ENCODE assay signal across 8 mouse cellular contexts in genomic region chr13:113266495-113266951, GRCm38 (mm10). TPM values are rescaled to one million over a fixed set of nuclear protein-coding genes. Genes with fewer than 3 reads are reported as not detected.
DNase-seq lines count a peak whose midpoint lies in the region; ATAC-seq and TF ChIP-seq lines count a peak whose summit lies in the region.

No protein-coding gene starts in this region.

- WGBS in heart, embryonic 13.5 days, result 28% methylated on average over 9 of the region's 9 CpGs
- 19% methylated on average over 9 of the region's 9 CpGs for WGBS in liver, embryonic 13.5 days (ENCODE audit: insufficient replicate concordance)
- WGBS in neural tube, embryonic 12.5 days, result 31% methylated on average over 9 of the region's 9 CpGs

- TF ChIP-seq EP300 in CH12.LX (IDR thresholded peaks at IDR 0.05; ENCODE audit: low read length), result no peak

- H3K4me3 ChIP-seq in CH12.LX (replicated peaks in 1 of 3; ENCODE audit: low read depth in 2 of 3, low read length in 2 of 3, poor library complexity in 1 of 3), result peak overlapping the region in 1 of 3 experiments; percentile 3
- peak overlapping the region; percentile 18; the same call in 1 of the 2 replicates for H3K4me3 ChIP-seq in heart, embryonic 13.5 days
- H3K4me3 ChIP-seq in liver, embryonic 13.5 days (replicated peaks), result no peak overlapping the region
- no peak overlapping the region for H3K4me3 ChIP-seq in neural tube, embryonic 12.5 days

- no peaks in the 10 kb centered on the region for H3K27me3 ChIP-seq in CH12.LX (replicated peaks)
- H3K27me3 ChIP-seq in heart, embryonic 13.5 days (replicated peaks), result no peaks in the 10 kb centered on the region
- no peaks in the 10 kb centered on the region for H3K27me3 ChIP-seq in liver, embryonic 13.5 days
- no peaks in the 10 kb centered on the region for H3K27me3 ChIP-seq in neural tube, embryonic 12.5 days (replicated peaks)

- dilution Hi-C loops in CH12.LX (cut with MboI; ENCODE audit: extremely low pct_ligation_motif_present, extremely low pct_unique_long_range_greater_than_20kb, low sequenced_read_pairs), result no loop called here

- peak; percentile 48 for TF ChIP-seq RAD21 in CH12.LX (IDR thresholded peaks at IDR 0.05; ENCODE audit: low read depth, low read length)

- H3K36me3 ChIP-seq in CH12.LX (replicated peaks in 1 of 2; ENCODE audit: control insufficient read depth in 1 of 2, insufficient read depth in 1 of 2, low read length in 1 of 2), result no peaks in the 10 kb centered on the region
- H3K36me3 ChIP-seq in heart, embryonic 13.5 days, result no peaks in the 10 kb centered on the region
- no peaks in the 10 kb centered on the region for H3K36me3 ChIP-seq in liver, embryonic 13.5 days
- H3K36me3 ChIP-seq in neural tube, embryonic 12.5 days, result no peaks in the 10 kb centered on the region

- no peak for TF ChIP-seq POLR2A in CH12.LX (IDR thresholded peaks at IDR 0.05; ENCODE audit: low read depth, low read length)

- H3K4me1 ChIP-seq in CH12.LX (ENCODE audit: control insufficient read depth in 1 of 2, insufficient read depth in 2 of 2), result peaks cover 0 to 10% of the 10 kb centered on the region in 2 experiments; a peak in 2 of 4 replicates
- peaks cover 16% of the 10 kb centered on the region for H3K4me1 ChIP-seq in heart, embryonic 13.5 days
- no peaks in the 10 kb centered on the region for H3K4me1 ChIP-seq in liver, embryonic 13.5 days (replicated peaks)
- H3K4me1 ChIP-seq in neural tube, embryonic 12.5 days, result no peaks in the 10 kb centered on the region

- H3K9ac ChIP-seq in CH12.LX (ENCODE audit: insufficient read depth, low read depth), result no peak overlapping the region
- no peak overlapping the region for H3K9ac ChIP-seq in heart, embryonic 13.5 days
- no peak overlapping the region for H3K9ac ChIP-seq in liver, embryonic 13.5 days
- H3K9ac ChIP-seq in neural tube, embryonic 12.5 days, result no peak overlapping the region

- H3K79me2 ChIP-seq in CH12.LX (replicated peaks; ENCODE audit: control insufficient read depth, extremely low read depth, insufficient read depth, poor library complexity, severe bottlenecking), result no peaks in the 10 kb centered on the region

- H3K4me2 ChIP-seq in CH12.LX (ENCODE audit: insufficient read depth, low read depth, poor library complexity, severe bottlenecking), result peak overlapping the region; percentile 19; the same call in 1 of the 2 replicates
- H3K4me2 ChIP-seq in heart, embryonic 13.5 days, result peak overlapping the region; percentile 49
- no peak overlapping the region for H3K4me2 ChIP-seq in liver, embryonic 13.5 days
- no peak overlapping the region for H3K4me2 ChIP-seq in neural tube, embryonic 12.5 days (replicated peaks)

- peak; percentile 75 for ATAC-seq in erythroblast, adult 5-6 weeks (replicated peaks; ENCODE audit: low FRiP score, poor library complexity, severe bottlenecking)
- no peak for ATAC-seq in heart, embryonic 13.5 days (ENCODE audit: extremely low read depth, insufficient number of reproducible peaks, low FRiP score, low TSS enrichment)
- ATAC-seq in liver, embryonic 13.5 days (ENCODE audit: low read depth), result no peak
- ATAC-seq in neural tube, embryonic 12.5 days (ENCODE audit: low FRiP score, low read depth), result peak; percentile 49

- peak; percentile 79 to 87 for TF ChIP-seq CTCF in CH12.LX (conservative IDR thresholded peaks at IDR 0.05 in 1 of 2, IDR thresholded peaks at IDR 0.05 in 1 of 2; ENCODE audit: low read depth in 2 of 2, low read length in 2 of 2)

- H3K27ac ChIP-seq in CH12.LX (ENCODE audit: insufficient read depth, low read depth), result no peak overlapping the region
- H3K27ac ChIP-seq in heart, embryonic 13.5 days (replicated peaks), result no peak overlapping the region
- no peak overlapping the region for H3K27ac ChIP-seq in liver, embryonic 13.5 days
- H3K27ac ChIP-seq in neural tube, embryonic 12.5 days, result no peak overlapping the region

- DNase-seq in CH12.LX (ENCODE audit: extremely low read depth), result peak; percentile 57
- DNase-seq in brain, adult 2 months (ENCODE audit: low read depth, low spot score), result peak; percentile 87
- peak; percentile 86 for DNase-seq in kidney, postnatal 10 days
- peak; percentile 18 for DNase-seq in liver, embryonic 13.5 days
- DNase-seq in testis, postnatal 10 days (ENCODE audit: low spot score), result peak; percentile 86

- in situ Hi-C loops in CH12.LX (cut with MboI; ENCODE audit: low pct_ligation_motif_present, low pct_unique_long_range_greater_than_20kb, low sequenced_read_pairs), result loop anchor here (10.0 kb wide), 1 partner anchor 222 kb away; the partner anchor contains the start of gene Gpx8

- H3K9me3 ChIP-seq in CH12.LX (replicated peaks; ENCODE audit: low read length), result no peaks in the 10 kb centered on the region
- H3K9me3 ChIP-seq in heart, embryonic 13.5 days, result no peaks in the 10 kb centered on the region
- no peaks in the 10 kb centered on the region for H3K9me3 ChIP-seq in liver, embryonic 13.5 days (replicated peaks)
- H3K9me3 ChIP-seq in neural tube, embryonic 12.5 days, result no peaks in the 10 kb centered on the region

TF ChIP-seq in CH12.LX, 34 proteins besides CTCF, POLR2A, EP300 and RAD21:
- peak; percentile 31; the same call in 1 of the 2 replicates for TF ChIP-seq MAX (IDR thresholded peaks at IDR 0.05; ENCODE audit: low read length)
- no peak for TF ChIP-seq NELFE (IDR thresholded peaks at IDR 0.05; ENCODE audit: low read depth, low read length)
- TF ChIP-seq IRF4 (IDR thresholded peaks at IDR 0.05; ENCODE audit: low read depth, low read length), result 0 out of 2 replicates have a peak, but pooled peaks have one; percentile 31
- peak; percentile 20; the same call in 1 of the 2 replicates for TF ChIP-seq CHD2 (IDR thresholded peaks at IDR 0.05; ENCODE audit: low read length)
- TF ChIP-seq USF1 (IDR thresholded peaks at IDR 0.05; ENCODE audit: low read depth, low read length), result no peak
- no peak for TF ChIP-seq ZNF384 (IDR thresholded peaks at IDR 0.05; ENCODE audit: low read depth, low read length)
- TF ChIP-seq ELF1 (IDR thresholded peaks at IDR 0.05; ENCODE audit: low read depth, low read length), result peak; percentile 62
- TF ChIP-seq SMC3 (IDR thresholded peaks at IDR 0.05; ENCODE audit: low read depth, low read length), result peak; percentile 49

RNA-seq across cellular contexts. Expression of gene BC067074, which starts 26.4 kb away (rescaled TPM):
- total RNA-seq in CH12.LX (2012; rRNA removed) (not detected in 2 replicates), CH12.LX (2014; rRNA removed) (not detected in 2 replicates)
- 0.65 and 0.93 TPM in 2 replicates for polyA plus RNA-seq in CH12.LX (2012; ENCODE audit: insufficient read length, low read depth)
- total RNA-seq in erythroblast, adult 5-6 weeks (2015; ENCODE audit: low replicate concordance), result not detected in 2 replicates
- not detected in 2 replicates for total RNA-seq in erythroblast, adult 5-6 weeks (2017; ENCODE audit: low replicate concordance)
- polyA plus RNA-seq in heart, embryonic 13.5 days (2015; fragmentation: Nextera tagmentation; extraction: Ambion mirVana), result 2.9 and 3.1 TPM in 2 replicates
- 0.22 and 0.23 TPM in 2 replicates for polyA plus RNA-seq in liver, embryonic 13.5 days (2015; fragmentation: Nextera tagmentation; extraction: Ambion mirVana)
- 1.7 and 1.9 TPM in 2 replicates for polyA plus RNA-seq in neural tube, embryonic 12.5 days (2016; fragmentation: Nextera tagmentation; extraction: Ambion mirVana)

RNA-seq across cellular contexts. Expression of gene Gzmk, which starts 40.8 kb away (rescaled TPM):
- not detected in 2 replicates for total RNA-seq in CH12.LX (2012; rRNA removed)
- not detected in 2 replicates for total RNA-seq in CH12.LX (2014; rRNA removed)
- not detected in 2 replicates for polyA plus RNA-seq in CH12.LX (2012; ENCODE audit: insufficient read length, low read depth)
- total RNA-seq in erythroblast, adult 5-6 weeks (2015; ENCODE audit: low replicate concordance), result not detected in 2 replicates
- not detected in 2 replicates for total RNA-seq in erythroblast, adult 5-6 weeks (2017; ENCODE audit: low replicate concordance)
- not detected in 2 replicates for polyA plus RNA-seq in heart, embryonic 13.5 days (2015; fragmentation: Nextera tagmentation; extraction: Ambion mirVana)
- not detected in 2 replicates for polyA plus RNA-seq in liver, embryonic 13.5 days (2015; fragmentation: Nextera tagmentation; extraction: Ambion mirVana)
- polyA plus RNA-seq in neural tube, embryonic 12.5 days (2016; fragmentation: Nextera tagmentation; extraction: Ambion mirVana), result not detected in 2 replicates

RNA-seq across cellular contexts. Expression of gene Esm1, which starts 57.1 kb away (rescaled TPM):
- 0.13 TPM in 1 of 2 replicates, not detected in the other for total RNA-seq in CH12.LX (2012; rRNA removed)
- not detected in 2 replicates for total RNA-seq in CH12.LX (2014; rRNA removed)
- polyA plus RNA-seq in CH12.LX (2012; ENCODE audit: insufficient read length, low read depth), result not detected in 2 replicates
- total RNA-seq in erythroblast, adult 5-6 weeks (2015; ENCODE audit: low replicate concordance), result 1.0 TPM in 1 of 2 replicates, not detected in the other
- 0.60 TPM in 1 of 2 replicates, not detected in the other for total RNA-seq in erythroblast, adult 5-6 weeks (2017; ENCODE audit: low replicate concordance)
- polyA plus RNA-seq in heart, embryonic 13.5 days (2015; fragmentation: Nextera tagmentation; extraction: Ambion mirVana), result 1.4 and 1.5 TPM in 2 replicates
- polyA plus RNA-seq in liver, embryonic 13.5 days (2015; fragmentation: Nextera tagmentation; extraction: Ambion mirVana), result 0.65 and 0.75 TPM in 2 replicates
- 0.92 and 1.0 TPM in 2 replicates for polyA plus RNA-seq in neural tube, embryonic 12.5 days (2016; fragmentation: Nextera tagmentation; extraction: Ambion mirVana)

Comparison
In these comparisons a context has a peak if more than half of its experiments do, and no peak if none do; other contexts are left out.
1. DNase-seq: peak in every context shown above with its lines; median percentile 87 in brain, adult 2 months; 86 in kidney, postnatal 10 days; 86 in testis, postnatal 10 days; 57 in CH12.LX; 18 in liver, embryonic 13.5 days.
2. H3K4me2 ChIP-seq: peak in CH12.LX (single experiment) and heart, embryonic 13.5 days (single experiment); none in liver, embryonic 13.5 days (single experiment) and neural tube, embryonic 12.5 days (single experiment).
3. ATAC-seq: peak in erythroblast, adult 5-6 weeks (single experiment) and neural tube, embryonic 12.5 days (single experiment); none in heart, embryonic 13.5 days (single experiment) and liver, embryonic 13.5 days (single experiment).